9 mouse cellular contexts compared by ENCODE assay signal in genomic region chr7:132325549-132326331, GRCm38 (mm10). TPM values are rescaled to one million over a fixed set of nuclear protein-coding genes. Genes with fewer than 3 reads are reported as not detected.
A peak's percentile ranks its signal among the peaks of the same experiment; 100 is the strongest.
DNase-seq lines count a peak whose midpoint lies in the region; ATAC-seq and TF ChIP-seq lines count a peak whose summit lies in the region.
"Had no signal": no experiment of that assay in that cellular context is flagged by ENCODE, and none has a peak within 500 bp of the region (broad histone marks: within the 10 kb centered on the region; RNA-seq: fewer than 3 reads in every experiment).

No protein-coding gene starts in this region.

- 67% methylated on average over 5 of the region's 5 CpGs for WGBS in forebrain, embryonic 14.5 days
- WGBS in liver, embryonic 12.5 days (ENCODE audit: insufficient replicate concordance): 32% methylated on average over 5 of the region's 5 CpGs

- no peak overlapping the region for H3K27ac ChIP-seq in ES-E14 (ENCODE audit: insufficient read depth, low read depth, low read length, poor library complexity, severe bottlenecking)
- no peak overlapping the region for H3K27ac ChIP-seq in forebrain, embryonic 14.5 days (ENCODE audit: low read depth, low read length)
- H3K27ac ChIP-seq in liver, embryonic 12.5 days: no peak overlapping the region
- H3K27ac ChIP-seq: embryonic facial prominence, embryonic 12.5 days; liver, embryonic 14.5 days had no signal

- no peak overlapping the region for H3ac ChIP-seq in C2C12 (ENCODE audit: control insufficient read depth, insufficient read length, low read depth)

- ATAC-seq in megakaryocyte, adult 5-6 weeks (ENCODE audit: poor library complexity, severe bottlenecking): 0 out of 2 replicates have a peak, but pooled peaks have one; percentile 14
- no peak for ATAC-seq in forebrain, embryonic 14.5 days
- ATAC-seq in liver, embryonic 12.5 days: no peak

- no peaks in the 10 kb centered on the region for H3K27me3 ChIP-seq in C2C12 (ENCODE audit: control insufficient read depth, insufficient read depth, insufficient read length)
- H3K27me3 ChIP-seq in forebrain, embryonic 14.5 days (replicated peaks; ENCODE audit: control insufficient read depth, insufficient read depth, low read length): no peaks in the 10 kb centered on the region
- no peaks in the 10 kb centered on the region; the same call in 1 of the 2 replicates for H3K27me3 ChIP-seq in liver, embryonic 12.5 days (replicated peaks)
- H3K27me3 ChIP-seq: embryonic facial prominence, embryonic 12.5 days had no signal

- H3K36me3 ChIP-seq in C2C12 (ENCODE audit: control insufficient read depth, insufficient read depth) (no peaks in the 10 kb centered on the region), ES-E14 (ENCODE audit: control insufficient read depth, insufficient read depth, low read length, poor library complexity, severe bottlenecking) (no peaks in the 10 kb centered on the region)
- H3K36me3 ChIP-seq in forebrain, embryonic 14.5 days (ENCODE audit: control insufficient read depth, insufficient read depth, low read length): no peaks in the 10 kb centered on the region
- H3K36me3 ChIP-seq in liver, embryonic 12.5 days: no peaks in the 10 kb centered on the region
- H3K36me3 ChIP-seq: embryonic facial prominence, embryonic 12.5 days had no signal

- H3K4me3 ChIP-seq in C2C12 (ENCODE audit: insufficient read depth, poor library complexity, severe bottlenecking): no peak overlapping the region
- no peak overlapping the region for H3K4me3 ChIP-seq in ES-E14 (ENCODE audit: insufficient read depth in 1 of 2, low read depth in 1 of 2, low read length in 2 of 2, poor library complexity in 1 of 2, severe bottlenecking in 1 of 2)
- H3K4me3 ChIP-seq in forebrain, embryonic 14.5 days (ENCODE audit: low read depth, low read length): no peak overlapping the region
- no peak overlapping the region for H3K4me3 ChIP-seq in liver, embryonic 12.5 days
- H3K4me3 ChIP-seq: embryonic facial prominence, embryonic 12.5 days had no signal

- H3K4me2 ChIP-seq in forebrain, embryonic 14.5 days (ENCODE audit: low read length): no peak overlapping the region
- no peak overlapping the region for H3K4me2 ChIP-seq in liver, embryonic 12.5 days
- H3K4me2 ChIP-seq: embryonic facial prominence, embryonic 12.5 days had no signal

- no peak overlapping the region for H3K9ac ChIP-seq in ES-E14 (ENCODE audit: insufficient read depth, low read depth, low read length, poor library complexity, severe bottlenecking)
- no peak overlapping the region for H3K9ac ChIP-seq in forebrain, embryonic 14.5 days (ENCODE audit: low read length)
- no peak overlapping the region for H3K9ac ChIP-seq in liver, embryonic 12.5 days
- H3K9ac ChIP-seq: embryonic facial prominence, embryonic 12.5 days; liver, embryonic 14.5 days had no signal

- no peaks in the 10 kb centered on the region for H3K9me3 ChIP-seq in ES-E14 (ENCODE audit: control insufficient read depth, insufficient read depth, low read depth, low read length)
- no peaks in the 10 kb centered on the region for H3K9me3 ChIP-seq in forebrain, embryonic 14.5 days (replicated peaks; ENCODE audit: control insufficient read depth, low read length)
- H3K9me3 ChIP-seq in liver, embryonic 12.5 days (replicated peaks): no peaks in the 10 kb centered on the region
- H3K9me3 ChIP-seq: embryonic facial prominence, embryonic 12.5 days had no signal

- DNase-seq in ES-E14 (ENCODE audit: low read depth, low spot score): no peak
- peak; percentile 65 to 67 for DNase-seq in cerebellum, postnatal 14 days
- DNase-seq in kidney, adult 11 months: peak; percentile 92
- DNase-seq in forebrain, embryonic 14.5 days (ENCODE audit: low spot score): no peak

- no peak for TF ChIP-seq CTCF in C2C12 (IDR thresholded peaks at IDR 0.05; ENCODE audit: control insufficient read depth, insufficient read depth, insufficient read length)

- H3K79me2 ChIP-seq in C2C12 (ENCODE audit: control insufficient read depth, insufficient read depth): no peaks in the 10 kb centered on the region

- H3K4me1 ChIP-seq in ES-E14 (ENCODE audit: control insufficient read depth in 2 of 2, insufficient read depth in 2 of 2, low read length in 2 of 2, poor library complexity in 1 of 2): no peaks in the 10 kb centered on the region
- 0 out of 2 replicates have a peak, but pooled peaks cover 4% of the 10 kb centered on the region for H3K4me1 ChIP-seq in forebrain, embryonic 14.5 days (ENCODE audit: control insufficient read depth, insufficient read depth, low read length)
- peaks cover 12% of the 10 kb centered on the region; the same call in 1 of the 2 replicates for H3K4me1 ChIP-seq in liver, embryonic 12.5 days
- H3K4me1 ChIP-seq: embryonic facial prominence, embryonic 12.5 days had no signal

- in situ Hi-C loops in ES-E14 (cut with MboI; ENCODE audit: low sequenced_read_pairs in 2 of 2, unreplicated experiment in 2 of 2): no loop called here

- H3K79me3 ChIP-seq in C2C12 (ENCODE audit: low read depth): no peaks in the 10 kb centered on the region

TF ChIP-seq in C2C12, 6 proteins besides CTCF, POLR2A, EP300 and RAD21:
- TF ChIP-seq FOSL1 (IDR thresholded peaks at IDR 0.05; ENCODE audit: insufficient read depth, low read length, poor library complexity, severe bottlenecking) (peak; percentile 36), MYOD1 (IDR thresholded peaks at IDR 0.05; ENCODE audit: control insufficient read depth, insufficient read length, low read depth) (no peak), MAX (IDR thresholded peaks at IDR 0.05) (peak; percentile 46)

TF ChIP-seq in ES-E14, 5 proteins besides CTCF, POLR2A, EP300 and RAD21:
- TF ChIP-seq HCFC1 (IDR thresholded peaks at IDR 0.05; ENCODE audit: borderline replicate concordance, insufficient read depth, low read length) (no peak), MAFK (IDR thresholded peaks at IDR 0.05; ENCODE audit: insufficient read depth, low read depth, low read length) (peak; percentile 71; the same call in 1 of the 2 replicates), ZC3H11A (IDR thresholded peaks at IDR 0.05; ENCODE audit: borderline replicate concordance, low read depth, low read length) (no peak)

RNA-seq across cellular contexts. Expression of gene Chst15, which starts 8.7 kb away (rescaled TPM):
- polyA plus RNA-seq in C2C12 (2012; fragmentation: generic; extraction: Trizol): 8.9 TPM
- 6.1 and 8.4 TPM in 2 replicates for total RNA-seq in ES-E14 (2012; rRNA removed)
- 14.0 and 14.6 TPM in 2 replicates for total RNA-seq in megakaryocyte, adult 5-6 weeks (2015)
- 12.9 and 17.1 TPM in 2 replicates for total RNA-seq in megakaryocyte, adult 5-6 weeks (2017)
- 8.4 and 10.8 TPM in 2 replicates for polyA plus RNA-seq in forebrain, embryonic 14.5 days (2014; fragmentation: Nextera tagmentation; extraction: Ambion mirVana)
- polyA plus RNA-seq in liver, embryonic 12.5 days (2016; fragmentation: Nextera tagmentation; extraction: Ambion mirVana): 8.9 and 9.5 TPM in 2 replicates

Comparison
In these comparisons a context has a peak if more than half of its experiments do, and no peak if none do; other contexts are left out.
1. DNase-seq: peak in cerebellum, postnatal 14 days (2 of 2) and kidney, adult 11 months (single experiment); none in ES-E14 (single experiment) and forebrain, embryonic 14.5 days (single experiment).